Mouse (Mus musculus) embryonic stem cell, embryonic (primary cell): ENCODE data around the gene Ms4a6d.
"Not testable (repeated sequence)": the region's sequence is repeated elsewhere in the genome, so short reads cannot be mapped to it uniquely, and the experiment has no call there.

ENCODE experiments used
- CTCF ChIA-PET, 4 experiments: fragments of 300-600 bp in 2 of 4; fragments of 350-600 bp in 2 of 4; sonication (Branson Sonifier 250); formaldehyde crosslinking; loops; one replicate each; lab custom pipeline; 2022; ENCODE audit warnings: inconsistent platforms in 2 of 4; lab: Charles Lee
- POLR2A ChIA-PET, 4 experiments: fragments of 300-600 bp in 2 of 4; fragments of 350-600 bp in 2 of 4; sonication (Branson Sonifier 250); formaldehyde crosslinking; loops; one replicate each; lab custom pipeline; 2022; ENCODE audit warnings: antibody characterized with exemption in 4 of 4, inconsistent platforms in 1 of 4; lab: Charles Lee

Gene Ms4a6d

GRCm38 (mm10) chr19:11601349-11601748 lies 3.3 kb downstream of the Ms4a6d start:
- ChIA-PET POLR2A (interaction anchor here in 1 of 4 experiments (0.6 kb wide), 1 partner anchor 64 kb away, joined by 6 read pairs; no protein-coding TSS in a partner anchor), CTCF (interaction anchor here (0.6 to 1.3 kb wide), 5 partner anchors 9 to 721 kb away, joined by 3 to 9 read pairs (median 6); no protein-coding TSS in a partner anchor)

- CTCF ChIA-PET, result no interaction called here
Observed at GRCm38 (mm10) chr19:11589891-11590449, 14.7 kb downstream of the Ms4a6d start.

GRCm38 (mm10) chr19:11589205-11589604 lies 15.4 kb downstream of the Ms4a6d start:
- CTCF ChIA-PET, result no interaction called here
- POLR2A ChIA-PET, result no interaction called here

More at GRCm38 (mm10) chr19:11589891-11590449, 14.7 kb downstream of the Ms4a6d start:
- POLR2A ChIA-PET, result no interaction called here

GRCm38 (mm10) chr19:11574965-11575364 lies 29.7 kb downstream of the Ms4a6d start:
- POLR2A ChIA-PET, result no interaction called here
- CTCF ChIA-PET, result interaction anchor here in 1 of 4 experiments (0.5 kb wide), 1 partner anchor 946 kb away, joined by 4 read pairs; no protein-coding TSS in a partner anchor

- CTCF ChIA-PET, POLR2A ChIA-PET: not testable (repeated sequence)
Observed at GRCm38 (mm10) chr19:11559560-11559959, 45.1 kb downstream of the Ms4a6d start.

GRCm38 (mm10) chr19:11554726-11555125 lies 49.9 kb downstream of the Ms4a6d start:
- POLR2A ChIA-PET, result no interaction called here
- CTCF ChIA-PET, result no interaction called here

GRCm38 (mm10) chr19:11547911-11548310 lies 56.7 kb downstream of the Ms4a6d start:
- ChIA-PET CTCF (no interaction called here), POLR2A (interaction anchor here in 1 of 4 experiments (0.7 kb wide), 1 partner anchor 237 kb away, joined by 3 read pairs; no protein-coding TSS in a partner anchor)

GRCm38 (mm10) chr19:11544383-11544782 lies 60.3 kb downstream of the Ms4a6d start:
- CTCF ChIA-PET, POLR2A ChIA-PET: not testable (repeated sequence)

GRCm38 (mm10) chr19:11540166-11540821 lies 64.4 kb downstream of the Ms4a6d start:
- CTCF ChIA-PET, POLR2A ChIA-PET: not testable (repeated sequence)

- CTCF ChIA-PET, result no interaction called here
Observed at GRCm38 (mm10) chr19:11537336-11537735, 67.3 kb downstream of the Ms4a6d start.

More at GRCm38 (mm10) chr19:11537336-11537735, 67.3 kb downstream of the Ms4a6d start:
- POLR2A ChIA-PET, result interaction anchor here in 1 of 4 experiments (0.6 to 0.9 kb wide), 2 partner anchors 64 to 238 kb away, joined by 3 to 6 read pairs; no protein-coding TSS in a partner anchor
